Mouse (Mus musculus): ENCODE data around the gene Slc35b4. TPM values are rescaled to one million over a fixed set of nuclear protein-coding genes. Genes with fewer than 3 reads are reported as not detected.

Gene Slc35b4
- total RNA-seq, 2 experiments from 2014 or later = 12.1 to 15.1 TPM

DNA sequence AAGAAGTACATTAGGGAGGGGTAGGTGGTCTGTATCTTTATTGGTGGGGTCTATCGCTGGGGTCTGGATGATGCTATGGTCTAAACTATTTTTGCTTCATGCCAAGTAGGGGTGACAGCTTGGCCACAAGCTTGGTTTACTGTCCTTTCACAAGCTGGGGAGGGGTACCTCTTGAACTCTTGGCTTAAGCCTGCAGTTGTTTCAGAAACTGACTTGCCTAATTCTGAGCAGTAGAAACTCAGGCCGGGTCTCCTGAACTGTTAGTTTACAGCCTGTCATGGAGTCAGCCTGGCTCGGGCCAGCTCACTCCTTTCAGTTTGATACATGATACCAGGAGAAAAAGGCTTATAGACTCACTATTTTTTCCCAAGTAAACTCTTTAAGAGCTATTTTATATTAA is 38.5 kb downstream of the Slc35b4 start:
- no peak for DNase-seq
- intact Hi-C loops (cut with DNase I) = no loop called here

DNA sequence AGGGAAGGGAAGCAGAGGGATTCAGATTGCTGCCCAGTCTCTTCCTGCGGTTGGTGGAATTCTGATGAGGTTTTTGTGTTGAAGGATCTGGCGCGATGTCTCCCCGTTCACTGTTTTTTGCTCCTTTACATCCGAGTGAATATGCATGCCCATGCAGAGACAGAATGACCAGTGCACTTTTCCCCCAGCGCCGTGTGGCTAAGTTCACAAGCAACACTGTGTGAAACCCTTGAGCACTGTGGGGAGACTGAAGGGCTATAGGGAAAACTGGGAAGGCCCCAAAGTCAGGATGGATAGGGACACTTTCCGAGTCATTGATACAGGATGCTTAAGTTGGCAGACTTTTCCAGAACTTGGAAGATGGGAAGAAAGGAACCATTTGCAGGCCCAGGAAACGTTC is 44.5 kb downstream of the Slc35b4 start:
- DNase-seq = no peak
- intact Hi-C loops (cut with DNase I) = no loop called here

- intact Hi-C loops (cut with DNase I) = no loop called here
- DNase-seq = no peak
Observed at GRCm38 (mm10) chr6:34129261-34129660, 47.6 kb downstream of the Slc35b4 start.

GRCm38 (mm10) chr6:34124401-34124800 is 52.5 kb downstream of the Slc35b4 start:
- intact Hi-C loops (cut with DNase I) = no loop called here
- no peak for DNase-seq

GRCm38 (mm10) chr6:34116838-34117478 is 60.0 kb downstream of the Slc35b4 start:
- no peak for DNase-seq
- intact Hi-C loops (cut with DNase I) = no loop called here

DNA sequence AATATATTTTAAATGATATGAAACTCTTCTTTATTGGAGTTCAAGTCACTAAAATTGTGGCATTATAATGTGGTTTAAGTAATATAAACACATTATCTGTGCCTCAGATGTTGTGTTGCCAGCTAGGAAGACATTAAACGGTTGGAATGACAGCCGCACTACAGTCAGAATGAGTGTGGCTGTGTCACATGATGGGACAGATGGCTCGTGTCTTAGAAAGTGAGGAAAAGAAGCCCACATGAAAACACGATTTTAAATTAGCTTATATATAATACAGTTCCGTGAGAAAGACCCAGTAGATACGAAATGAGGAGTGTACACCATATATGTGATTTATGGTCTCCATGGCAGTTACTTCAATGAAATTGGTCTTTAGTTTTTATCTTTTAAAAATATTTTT is 65.5 kb downstream of the Slc35b4 start:
- DNase-seq = no peak
- intact Hi-C loops (cut with DNase I) = no loop called here

- intact Hi-C loops (cut with DNase I) = no loop called here
- no peak for DNase-seq
Observed at GRCm38 (mm10) chr6:34110571-34110970, 66.3 kb downstream of the Slc35b4 start.

Other genes starting within 250 kb of the Slc35b4 start
- gene Lrguk, start 147.7 kb downstream of the Slc35b4 start, total RNA-seq (2021) = under 1 TPM; 0.14 to 0.35 TPM
- gene Akr1b3, start 140.4 kb upstream of the Slc35b4 start, total RNA-seq (2021) = 100 to 1,000 TPM; 196 to 211 TPM
- gene Akr1b8, start 177.0 kb upstream of the Slc35b4 start, total RNA-seq (2021) = 1 to 10 TPM; 7.3 to 7.6 TPM
- 10 to 100 TPM; 61.2 to 68.5 TPM for gene Akr1b10, start 207.1 kb upstream of the Slc35b4 start, total RNA-seq (2021)
- gene Akr1b7, start 235.2 kb upstream of the Slc35b4 start, total RNA-seq (2021) = not detected

Data from heart, postnatal 10 days (tissue).